Mouse (Mus musculus): ENCODE measurements around the gene Pard3. TPM values are rescaled to one million over a fixed set of nuclear protein-coding genes. Genes with fewer than 3 reads are reported as not detected.

The Pard3 gene
- polyA plus RNA-seq, 2 experiments, result 4.5 TPM

- no peak for TF ChIP-seq EP300 (IDR thresholded peaks at IDR 0.05; ENCODE audit: low read depth)
- no peak for TF ChIP-seq CTCF (IDR thresholded peaks at IDR 0.05; ENCODE audit: low read depth)
- no peak overlapping the region for H3K9ac ChIP-seq (replicated peaks)
- no peak overlapping the region for H3K4me2 ChIP-seq (ENCODE audit: low read depth)
- ATAC-seq (ENCODE audit: insufficient read depth) (no peak), DNase-seq (ENCODE audit: low read depth in 3 of 3, low spot score in 3 of 3) (no peak)
- no peaks in the 10 kb centered on the region for H3K4me1 ChIP-seq (replicated peaks; ENCODE audit: control insufficient read depth in 2 of 2, insufficient read depth in 2 of 2, low read length in 1 of 2)
- no peak overlapping the region for H3K4me3 ChIP-seq (ENCODE audit: insufficient read depth in 1 of 2, low read depth in 2 of 2, low read length in 2 of 2)
- H3K36me3 ChIP-seq (replicated peaks; ENCODE audit: control insufficient read depth, insufficient read depth, low read depth), result no peaks in the 10 kb centered on the region
- no peak overlapping the region for H3K27ac ChIP-seq
- no peaks in the 10 kb centered on the region for H3K9me3 ChIP-seq (ENCODE audit: control insufficient read depth, low read length)
- WGBS (ENCODE audit: insufficient replicate concordance), result 58% methylated on average over 4 of the region's 4 CpGs
- H3K27me3 ChIP-seq (ENCODE audit: control insufficient read depth, insufficient read depth, low read length), result no peaks in the 10 kb centered on the region
Observed at GRCm38 (mm10) chr8:127639088-127639453, 575.4 kb downstream of the Pard3 start.

- WGBS (ENCODE audit: insufficient replicate concordance), result 77% methylated on average over 3 of the region's 3 CpGs
- H3K9ac ChIP-seq (replicated peaks), result no peak overlapping the region
- no peaks in the 10 kb centered on the region for H3K27me3 ChIP-seq (ENCODE audit: control insufficient read depth, insufficient read depth, low read length)
- H3K36me3 ChIP-seq (replicated peaks; ENCODE audit: control insufficient read depth, insufficient read depth, low read depth), result no peaks in the 10 kb centered on the region
- DNase-seq (ENCODE audit: low read depth in 3 of 3, low spot score in 3 of 3) (no peak), ATAC-seq (ENCODE audit: insufficient read depth) (no peak)
- no peaks in the 10 kb centered on the region for H3K9me3 ChIP-seq (ENCODE audit: control insufficient read depth, low read length)
- H3K4me2 ChIP-seq (ENCODE audit: low read depth), result no peak overlapping the region
- H3K27ac ChIP-seq, result no peak overlapping the region
- no peaks in the 10 kb centered on the region for H3K4me1 ChIP-seq (replicated peaks; ENCODE audit: control insufficient read depth in 2 of 2, insufficient read depth in 2 of 2, low read length in 1 of 2)
- TF ChIP-seq CTCF (IDR thresholded peaks at IDR 0.05; ENCODE audit: low read depth) (no peak), EP300 (IDR thresholded peaks at IDR 0.05; ENCODE audit: low read depth) (no peak)
- H3K4me3 ChIP-seq (ENCODE audit: insufficient read depth in 1 of 2, low read depth in 2 of 2, low read length in 2 of 2), result no peak overlapping the region
Observed at GRCm38 (mm10) chr8:127655559-127655958, 591.9 kb downstream of the Pard3 start.

Other genes with a start within 250 kb of the Pard3 start
- 18.2 and 44.0 TPM in 2 replicates for gene Tomm20, start 118.0 kb upstream of the Pard3 start, polyA plus RNA-seq (2012; rRNA removed)
- 137 and 143 TPM in 2 replicates for gene Tomm20, start 118.0 kb upstream of the Pard3 start, polyA plus RNA-seq (2014; fragmentation: Nextera tagmentation; extraction: Ambion mirVana)
- 2.1 and 5.2 TPM in 2 replicates for gene Rbm34, start 92.8 kb upstream of the Pard3 start, polyA plus RNA-seq (2012; rRNA removed)
- 9.6 and 11.2 TPM in 2 replicates for gene Rbm34, start 92.8 kb upstream of the Pard3 start, polyA plus RNA-seq (2014; fragmentation: Nextera tagmentation; extraction: Ambion mirVana)